Mouse (Mus musculus): ENCODE results near the gene Egfl8. TPM values are rescaled to one million over a fixed set of nuclear protein-coding genes. Genes with fewer than 3 reads are reported as not detected.
A peak's percentile ranks its signal among the peaks of the same experiment; 100 is the strongest.

The Egfl8 gene
- polyA plus RNA-seq, 1 experiment from 2014 or later: 12.3 TPM

DNA sequence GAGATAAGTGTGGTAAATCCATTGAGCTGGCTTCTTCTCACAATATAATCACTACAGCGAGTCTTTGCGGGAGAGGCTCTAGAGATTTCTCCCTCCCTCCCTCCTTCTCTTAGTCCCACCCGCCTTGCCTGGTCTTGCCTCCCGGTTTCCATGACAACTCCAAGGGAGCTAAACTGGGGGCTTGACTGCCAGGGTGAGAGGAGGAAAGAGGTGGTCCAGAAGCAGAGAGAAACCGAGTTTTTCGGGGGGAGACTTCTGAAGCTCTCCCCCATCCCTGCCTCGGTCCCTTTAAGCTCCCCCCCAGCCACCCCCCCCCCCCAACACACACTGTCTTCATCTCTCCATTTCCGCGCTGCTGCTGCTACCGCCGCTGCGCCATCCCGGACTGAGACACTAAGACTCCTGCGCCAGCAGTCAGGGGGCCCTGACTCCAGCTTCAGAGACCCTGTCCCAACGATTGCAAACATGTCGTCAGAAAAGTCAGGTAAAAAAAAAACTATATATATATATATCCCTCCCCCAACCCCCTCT is 13.5 kb upstream of the Egfl8 start, which contains the start of gene Prrt1:
TSS of gene Prrt1 (plus strand) at position 313 of the 531 bp plus-strand sequence.
- DNase-seq (ENCODE audit: low spot score) (peak; percentile 86), ATAC-seq (ENCODE audit: low read depth) (no peak)
- Histone ChIP-seq H3K27me3 (replicated peaks; ENCODE audit: control insufficient read depth, insufficient read depth, low read length) (peaks cover 33% of the 10 kb centered on the region), H3K4me3 (ENCODE audit: low read depth, low read length) (peak within 1 kb of the TSS; percentile 60), H3K4me1 (ENCODE audit: control insufficient read depth, insufficient read depth, low read length) (peaks cover 40% of the 10 kb centered on the region), H3K36me3 (ENCODE audit: control insufficient read depth, insufficient read depth, low read length) (0 out of 2 replicates have a peak, but pooled peaks cover 10% of the 10 kb centered on the region), H3K4me2 (ENCODE audit: low read depth, low read length) (peak within 1 kb of the TSS; percentile 80), H3K9me3 (ENCODE audit: control insufficient read depth, low read length) (no peaks in the 10 kb centered on the region), H3K27ac (replicated peaks; ENCODE audit: low read depth, low read length) (peak within 1 kb of the TSS; percentile 94), H3K9ac (ENCODE audit: low read depth, low read length) (peak within 1 kb of the TSS; percentile 80)
- 3% methylated on average over 15 of the region's 16 CpGs for WGBS

DNA sequence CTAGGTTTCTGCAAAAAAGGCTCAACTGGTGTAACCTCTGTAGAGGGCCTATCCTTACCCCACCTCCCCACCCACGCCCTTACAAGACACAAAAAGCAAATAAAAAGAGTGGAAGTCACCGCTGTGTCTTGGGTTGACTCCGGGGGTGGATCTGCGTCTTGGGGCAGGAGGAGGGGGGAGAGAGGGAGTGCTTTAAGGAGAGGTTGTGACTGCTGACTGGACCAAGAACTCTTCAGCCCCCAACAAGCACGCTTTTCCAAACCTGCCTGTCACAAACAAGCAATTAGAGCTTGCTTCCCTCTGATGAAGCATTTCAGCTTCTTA is 12.8 kb upstream of the Egfl8 start:
- H3K36me3 ChIP-seq (ENCODE audit: control insufficient read depth, insufficient read depth, low read length): 0 out of 2 replicates have a peak, but pooled peaks cover 16% of the 10 kb centered on the region
- peaks cover 33% of the 10 kb centered on the region for H3K27me3 ChIP-seq (replicated peaks; ENCODE audit: control insufficient read depth, insufficient read depth, low read length)
- WGBS: 22% methylated on average over 5 of the region's 5 CpGs
- peak overlapping the region; percentile 94 for H3K27ac ChIP-seq (replicated peaks; ENCODE audit: low read depth, low read length)
- H3K4me1 ChIP-seq (ENCODE audit: control insufficient read depth, insufficient read depth, low read length): peaks cover 40% of the 10 kb centered on the region
- no peak for ATAC-seq (ENCODE audit: low read depth)
- peak overlapping the region; percentile 60 for H3K4me3 ChIP-seq (ENCODE audit: low read depth, low read length)
- DNase-seq (ENCODE audit: low spot score): no peak
- H3K9ac ChIP-seq (ENCODE audit: low read depth, low read length): peak overlapping the region; percentile 80
- no peaks in the 10 kb centered on the region for H3K9me3 ChIP-seq (ENCODE audit: control insufficient read depth, low read length)
- peak overlapping the region; percentile 80 for H3K4me2 ChIP-seq (ENCODE audit: low read depth, low read length)

- 4% methylated on average over 29 of the region's 29 CpGs for WGBS
- Histone ChIP-seq H3K27me3 (replicated peaks; ENCODE audit: control insufficient read depth, insufficient read depth, low read length) (peaks cover 33% of the 10 kb centered on the region), H3K4me3 (ENCODE audit: low read depth, low read length) (peak within 1 kb of the TSS; percentile 60), H3K36me3 (ENCODE audit: control insufficient read depth, insufficient read depth, low read length) (0 out of 2 replicates have a peak, but pooled peaks cover 20% of the 10 kb centered on the region), H3K4me1 (ENCODE audit: control insufficient read depth, insufficient read depth, low read length) (peaks cover 40% of the 10 kb centered on the region), H3K4me2 (ENCODE audit: low read depth, low read length) (peak within 1 kb of the TSS; percentile 80), H3K9ac (ENCODE audit: low read depth, low read length) (peak within 1 kb of the TSS; percentile 80), H3K9me3 (ENCODE audit: control insufficient read depth, low read length) (no peaks in the 10 kb centered on the region), H3K27ac (replicated peaks; ENCODE audit: low read depth, low read length) (peak within 1 kb of the TSS; percentile 94)
- ATAC-seq (ENCODE audit: low read depth) (no peak), DNase-seq (ENCODE audit: low spot score) (peak; percentile 30)
Measured at GRCm38 (mm10) chr17:34627943-34628643, 12.3 kb upstream of the Egfl8 start, which contains the start of gene Ppt2. Ppt2 (minus strand) TSS chr17:34628510.

- under 1% methylated on average over 27 of the region's 45 CpGs for WGBS
- Histone ChIP-seq H3K4me1 (ENCODE audit: control insufficient read depth, insufficient read depth, low read length) (peaks cover 40% of the 10 kb centered on the region), H3K4me2 (ENCODE audit: low read depth, low read length) (peak overlapping the region; percentile 80), H3K36me3 (ENCODE audit: control insufficient read depth, insufficient read depth, low read length) (peaks cover 28% of the 10 kb centered on the region; the same call in 1 of the 2 replicates), H3K27ac (replicated peaks; ENCODE audit: low read depth, low read length) (peak overlapping the region; percentile 94), H3K4me3 (ENCODE audit: low read depth, low read length) (peak overlapping the region; percentile 60), H3K9me3 (ENCODE audit: control insufficient read depth, low read length) (no peaks in the 10 kb centered on the region), H3K9ac (ENCODE audit: low read depth, low read length) (peak overlapping the region; percentile 80), H3K27me3 (replicated peaks; ENCODE audit: control insufficient read depth, insufficient read depth, low read length) (peaks cover 28% of the 10 kb centered on the region)
- peak; percentile 95 for DNase-seq (ENCODE audit: low spot score)
- ATAC-seq (ENCODE audit: low read depth): peak; percentile 88
Measured at GRCm38 (mm10) chr17:34627093-34627942, 11.5 kb upstream of the Egfl8 start.

- H3K27me3 ChIP-seq (replicated peaks; ENCODE audit: control insufficient read depth, insufficient read depth, low read length): peaks cover 23% of the 10 kb centered on the region
- no peaks in the 10 kb centered on the region for H3K9me3 ChIP-seq (ENCODE audit: control insufficient read depth, low read length)
- peak overlapping the region; percentile 80 for H3K4me2 ChIP-seq (ENCODE audit: low read depth, low read length)
- H3K4me3 ChIP-seq (ENCODE audit: low read depth, low read length): peak overlapping the region; percentile 60
- H3K27ac ChIP-seq (replicated peaks; ENCODE audit: low read depth, low read length): peak overlapping the region; percentile 94
- peak overlapping the region; percentile 80 for H3K9ac ChIP-seq (ENCODE audit: low read depth, low read length)
- peaks cover 34% of the 10 kb centered on the region for H3K36me3 ChIP-seq (ENCODE audit: control insufficient read depth, insufficient read depth, low read length)
- DNase-seq (ENCODE audit: low spot score) (peak; percentile 81), ATAC-seq (ENCODE audit: low read depth) (peak; percentile 36)
- H3K4me1 ChIP-seq (ENCODE audit: control insufficient read depth, insufficient read depth, low read length): peaks cover 39% of the 10 kb centered on the region
- WGBS: under 1% methylated on average over 18 of the region's 18 CpGs
Measured at GRCm38 (mm10) chr17:34626773-34627092, 11.0 kb upstream of the Egfl8 start.

DNA sequence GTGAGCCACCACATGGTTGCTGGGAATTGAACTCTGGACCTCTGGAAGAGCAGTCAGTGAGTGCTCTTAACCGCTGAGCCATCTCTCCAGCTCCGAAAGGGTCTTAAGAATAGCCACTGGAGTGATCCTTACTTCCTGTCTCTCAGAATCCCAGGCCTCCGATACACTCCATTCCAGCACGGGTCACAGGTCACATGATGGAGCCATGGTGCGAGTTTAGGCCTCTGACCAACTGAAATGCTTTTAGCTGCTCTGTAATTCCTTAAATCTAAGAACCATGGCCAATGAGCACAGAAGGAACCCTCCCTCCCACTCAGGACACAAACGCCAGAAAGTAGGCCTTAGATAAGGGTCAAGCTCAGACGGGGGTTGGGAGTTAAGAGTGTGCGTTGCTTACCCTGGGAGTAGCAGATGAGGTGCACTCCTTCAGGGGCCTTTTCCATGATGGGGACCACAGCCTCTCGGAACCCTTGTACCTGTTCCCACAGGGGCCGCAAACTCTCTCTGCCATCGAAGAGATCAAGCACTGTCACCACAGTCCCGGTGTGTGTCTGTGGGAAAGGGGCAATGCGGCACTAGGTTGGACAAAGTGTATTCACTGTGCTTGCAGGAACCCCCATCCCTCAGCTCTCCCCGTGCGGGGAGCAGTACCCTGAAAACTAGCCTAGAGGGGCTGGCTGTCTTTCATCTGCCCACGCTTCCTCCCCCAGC is 10.4 kb upstream of the Egfl8 start:
- peak overlapping the region; percentile 80 for H3K9ac ChIP-seq (ENCODE audit: low read depth, low read length)
- WGBS: 50% methylated on average over 16 of the region's 16 CpGs
- DNase-seq (ENCODE audit: low spot score): no peak

DNA sequence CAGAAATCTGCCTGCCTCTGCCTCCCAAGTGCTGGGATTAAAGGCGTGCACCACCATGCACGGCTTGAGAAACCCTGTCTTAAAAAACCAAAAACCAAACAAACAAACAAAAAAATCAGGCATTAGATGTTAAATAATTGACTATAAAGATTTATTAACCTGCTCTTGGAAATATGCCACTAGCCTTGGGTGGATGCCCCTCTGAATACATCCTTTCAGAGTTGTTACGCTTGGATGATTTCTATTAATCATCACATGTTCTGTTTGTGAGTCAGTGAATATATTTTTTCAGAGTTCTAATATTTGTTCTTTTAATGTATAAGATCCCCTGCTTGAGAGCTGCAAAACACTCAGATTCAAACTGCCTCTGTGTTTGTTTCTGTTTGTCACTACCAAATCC is 9.2 kb upstream of the Egfl8 start:
- Histone ChIP-seq H3K4me1 (ENCODE audit: control insufficient read depth, insufficient read depth, low read length) (peaks cover 26% of the 10 kb centered on the region), H3K27ac (replicated peaks; ENCODE audit: low read depth, low read length) (no peak overlapping the region), H3K4me3 (ENCODE audit: low read depth, low read length) (no peak overlapping the region), H3K36me3 (ENCODE audit: control insufficient read depth, insufficient read depth, low read length) (peaks cover 51% of the 10 kb centered on the region), H3K9ac (ENCODE audit: low read depth, low read length) (no peak overlapping the region), H3K9me3 (ENCODE audit: control insufficient read depth, low read length) (no peaks in the 10 kb centered on the region), H3K27me3 (replicated peaks; ENCODE audit: control insufficient read depth, insufficient read depth, low read length) (peaks cover 5% of the 10 kb centered on the region), H3K4me2 (ENCODE audit: low read depth, low read length) (no peak overlapping the region)
- DNase-seq (ENCODE audit: low spot score): no peak
- WGBS: 97% methylated on average over 3 of the region's 3 CpGs
- no peak for ATAC-seq (ENCODE audit: low read depth)

More for the DNA sequence above, 10.4 kb upstream of the Egfl8 start:
- H3K4me2 ChIP-seq (ENCODE audit: low read depth, low read length): peak overlapping the region; percentile 80
- peaks cover 18% of the 10 kb centered on the region for H3K27me3 ChIP-seq (replicated peaks; ENCODE audit: control insufficient read depth, insufficient read depth, low read length)
- H3K4me1 ChIP-seq (ENCODE audit: control insufficient read depth, insufficient read depth, low read length): peaks cover 35% of the 10 kb centered on the region
- no peaks in the 10 kb centered on the region for H3K9me3 ChIP-seq (ENCODE audit: control insufficient read depth, low read length)
- peak overlapping the region; percentile 60 for H3K4me3 ChIP-seq (ENCODE audit: low read depth, low read length)
- peak overlapping the region; percentile 24; the same call in 1 of the 2 replicates for H3K27ac ChIP-seq (replicated peaks; ENCODE audit: low read depth, low read length)
- no peak for ATAC-seq (ENCODE audit: low read depth)
- H3K36me3 ChIP-seq (ENCODE audit: control insufficient read depth, insufficient read depth, low read length): peaks cover 39% of the 10 kb centered on the region

DNA sequence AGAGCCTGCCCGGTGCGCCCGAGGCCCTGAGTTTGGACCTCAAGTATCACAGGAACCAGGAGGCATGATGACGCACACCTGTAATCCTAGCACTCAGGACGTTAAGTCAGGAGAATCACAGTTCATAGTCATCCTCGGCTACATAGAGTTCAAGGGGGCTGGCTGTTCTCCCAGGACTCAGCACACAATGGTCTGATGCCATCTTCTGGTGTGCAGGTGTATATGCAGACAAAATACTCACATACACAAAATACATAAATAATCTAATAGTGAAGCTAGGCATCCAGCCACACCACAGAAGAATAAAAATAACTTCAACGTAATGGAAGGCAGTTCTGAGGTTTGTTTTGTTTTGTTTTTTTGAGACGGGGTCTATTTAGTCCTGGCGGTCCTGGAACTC is 7.4 kb upstream of the Egfl8 start:
- Histone ChIP-seq H3K36me3 (ENCODE audit: control insufficient read depth, insufficient read depth, low read length) (peaks cover 55% of the 10 kb centered on the region), H3K27me3 (replicated peaks; ENCODE audit: control insufficient read depth, insufficient read depth, low read length) (no peaks in the 10 kb centered on the region), H3K4me1 (ENCODE audit: control insufficient read depth, insufficient read depth, low read length) (peaks cover 9% of the 10 kb centered on the region), H3K4me3 (ENCODE audit: low read depth, low read length) (no peak overlapping the region), H3K27ac (replicated peaks; ENCODE audit: low read depth, low read length) (no peak overlapping the region), H3K9ac (ENCODE audit: low read depth, low read length) (no peak overlapping the region), H3K9me3 (ENCODE audit: control insufficient read depth, low read length) (no peaks in the 10 kb centered on the region), H3K4me2 (ENCODE audit: low read depth, low read length) (no peak overlapping the region)
- DNase-seq (ENCODE audit: low spot score): no peak
- WGBS: 87% methylated on average over 9 of the region's 9 CpGs
- no peak for ATAC-seq (ENCODE audit: low read depth)
